Mouse (Mus musculus) thymus, adult 2 months (tissue): Measurements from ENCODE around the gene Habp2. TPM values are rescaled to one million over a fixed set of nuclear protein-coding genes. Genes with fewer than 3 reads are reported as not detected.

Source experiments
- DNase-seq: peaks from one replicate; pipeline ENCODE4 v3.0.0; 2021
- H3K27ac ChIP-seq: fragments of 200-500 bp; 2 replicates; pipeline ENCODE4 v1.5.1; 2012; ENCODE audit warnings: low read length, control low read depth; ENCODE audit not compliant: control insufficient read depth, insufficient read depth
- H3K27me3 ChIP-seq: fragments of 200-500 bp; 2 replicates; pipeline ENCODE4 v1.6.1; 2012; ENCODE audit warnings: mild to moderate bottlenecking, low read length, moderate library complexity, mixed read lengths; ENCODE audit not compliant: control insufficient read depth, insufficient read depth
- H3K36me3 ChIP-seq: fragments of 200-500 bp; 2 replicates; pipeline ENCODE4 v1.6.1; 2012; ENCODE audit warnings: mild to moderate bottlenecking, low read length, moderate library complexity; ENCODE audit not compliant: control insufficient read depth, insufficient read depth
- H3K4me1 ChIP-seq: fragments of 200-500 bp; replicated peaks from 2 replicates; pipeline ENCODE4 v1.6.1; 2012; ENCODE audit warnings: low read length; ENCODE audit not compliant: control insufficient read depth, insufficient read depth
- H3K4me3 ChIP-seq: fragments of 200-500 bp; 2 replicates; pipeline ENCODE4 v1.5.1; 2012; ENCODE audit warnings: mild to moderate bottlenecking, low read length, control low read depth, moderate library complexity; ENCODE audit not compliant: control insufficient read depth, insufficient read depth
- CTCF ChIP-seq: fragments of 200-500 bp; IDR thresholded peaks from 2 replicates; pipeline ENCODE4 v1.5.1; 2012; ENCODE audit warnings: mild to moderate bottlenecking, control low read depth, low read length, moderate library complexity, borderline replicate concordance; ENCODE audit not compliant: control insufficient read depth, poor library complexity, insufficient read depth; ENCODE audit errors: extremely low read depth
- POLR2A ChIP-seq: fragments of 200-500 bp; IDR thresholded peaks from 2 replicates; pipeline ENCODE4 v1.6.1; 2012; ENCODE audit warnings: mild to moderate bottlenecking, low read length, control low read depth, moderate library complexity; ENCODE audit not compliant: control insufficient read depth, poor library complexity, insufficient read depth; ENCODE audit errors: extremely low read depth
- WGBS: fragments of 180-500 bp; shearing (Covaris S2); methylation state at CpG from one replicate; pipeline ENCODE4 v1.1.7; 2018; 5-methylcytosine and 5-hydroxymethylcytosine counted together
- polyA plus RNA-seq: library from polyadenylated mRNA; depleted of rRNA; stranded (reverse); fragments of >200 nt; gene quantifications from 2 replicates; pipeline ENCODE4 v1.2.3, GENCODE M21; 2012; rRNA removed

Gene Habp2
- polyA plus RNA-seq, 1 experiment = 0.15 TPM

DNA sequence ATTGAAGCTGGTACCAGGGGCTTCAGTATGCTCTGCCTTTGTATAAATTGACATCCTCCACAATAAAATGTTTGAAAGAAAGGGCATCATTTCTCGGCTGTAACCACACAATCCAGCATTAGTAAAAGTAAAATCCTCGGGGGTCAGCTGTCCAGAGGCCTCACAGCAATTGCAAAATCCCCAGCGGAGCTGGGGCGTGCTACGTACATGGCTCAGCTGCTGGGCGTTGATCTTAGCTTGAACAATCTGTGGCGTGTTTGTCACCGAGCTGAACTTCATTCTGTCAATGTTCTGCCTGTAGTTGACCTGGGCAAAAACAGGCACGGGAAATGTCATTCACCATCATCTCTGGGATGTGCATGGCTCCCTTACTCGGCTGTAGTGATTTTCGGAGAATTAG lies 79.2 kb downstream of the Habp2 start:
- H3K27ac ChIP-seq = no peak overlapping the region
- WGBS = 94% methylated on average over 11 of the region's 11 CpGs
- no peak overlapping the region for H3K4me3 ChIP-seq
- TF ChIP-seq CTCF (no peak), POLR2A (no peak)
- peaks cover 26% of the 10 kb centered on the region for H3K4me1 ChIP-seq
- H3K36me3 ChIP-seq = no peaks in the 10 kb centered on the region
- no peaks in the 10 kb centered on the region for H3K27me3 ChIP-seq
- DNase-seq = no peak

DNA sequence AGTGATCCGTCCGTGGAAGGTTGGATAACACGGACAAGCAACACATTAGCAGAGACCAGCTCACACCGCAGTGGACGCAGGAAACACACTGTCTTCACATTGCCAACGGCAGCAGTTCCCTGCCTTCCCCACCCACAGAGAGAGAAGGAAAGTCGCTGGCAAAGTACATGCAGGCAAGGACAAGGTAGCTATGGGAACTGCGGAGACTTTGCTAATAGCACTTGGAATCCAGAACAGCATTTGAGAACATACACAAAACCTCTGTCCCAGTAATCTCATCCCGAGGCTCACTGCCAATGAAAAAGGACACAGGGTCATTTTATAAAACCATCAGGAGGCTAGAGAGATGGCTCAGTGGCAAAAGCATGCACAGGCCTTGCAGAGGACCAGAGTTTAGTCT lies 79.7 kb downstream of the Habp2 start:
- no peak for TF ChIP-seq CTCF
- TF ChIP-seq POLR2A = no peak
- Histone ChIP-seq H3K27me3 (no peaks in the 10 kb centered on the region), H3K4me3 (no peak overlapping the region), H3K27ac (no peak overlapping the region), H3K4me1 (peaks cover 26% of the 10 kb centered on the region), H3K36me3 (no peaks in the 10 kb centered on the region)
- DNase-seq = no peak
- 92% methylated on average over 9 of the region's 9 CpGs for WGBS

DNA sequence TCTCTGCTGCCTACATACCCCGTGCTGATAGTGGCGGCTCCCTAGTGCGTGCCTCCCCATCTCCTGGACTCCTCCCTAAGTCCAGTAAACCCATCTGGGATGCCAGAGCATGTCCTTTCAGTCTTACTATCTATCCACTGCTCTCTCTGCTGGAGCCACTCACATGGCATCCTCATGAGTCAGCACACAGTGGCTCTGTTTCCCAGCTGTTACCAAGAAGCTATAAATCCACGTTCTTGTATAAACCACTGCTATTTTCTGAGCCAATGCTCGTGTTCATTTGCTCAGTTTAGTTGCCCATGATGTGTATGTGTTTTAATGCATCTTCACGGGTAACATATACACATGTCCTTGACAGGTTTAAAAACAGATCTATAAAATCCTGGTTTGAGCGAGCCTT lies 80.8 kb downstream of the Habp2 start:
- Histone ChIP-seq H3K36me3 (no peaks in the 10 kb centered on the region), H3K27ac (no peak overlapping the region), H3K4me1 (peaks cover 26% of the 10 kb centered on the region), H3K27me3 (no peaks in the 10 kb centered on the region), H3K4me3 (no peak overlapping the region)
- DNase-seq = no peak
- TF ChIP-seq POLR2A (no peak), CTCF (no peak)
- 83% methylated on average over 7 of the region's 7 CpGs for WGBS

DNA sequence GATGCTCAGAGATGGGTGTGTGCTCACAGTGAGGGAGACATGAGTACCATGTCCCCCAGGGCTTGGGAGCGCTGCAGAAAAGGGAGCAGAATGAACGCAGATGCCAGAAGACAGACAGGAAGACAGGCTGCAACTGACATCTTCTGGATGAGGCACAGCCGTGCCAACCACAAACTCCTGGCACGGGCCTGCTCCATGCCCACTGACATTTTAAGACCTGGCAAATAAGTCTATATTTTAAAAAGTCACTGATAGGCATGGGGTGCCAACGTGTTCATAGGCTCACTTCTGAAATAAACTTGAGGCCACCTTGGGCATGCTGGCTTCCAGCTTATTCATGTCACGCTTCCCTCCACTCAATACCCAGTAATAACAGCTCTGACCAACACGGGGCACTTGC lies 82.0 kb downstream of the Habp2 start:
- Histone ChIP-seq H3K36me3 (no peaks in the 10 kb centered on the region), H3K4me3 (no peak overlapping the region), H3K27ac (no peak overlapping the region), H3K4me1 (peaks cover 22% of the 10 kb centered on the region), H3K27me3 (no peaks in the 10 kb centered on the region)
- DNase-seq = peak; percentile 39
- TF ChIP-seq POLR2A (no peak), CTCF (no peak)
- 27% methylated on average over 7 of the region's 7 CpGs for WGBS

Other genes with a start within 250 kb of the Habp2 start
- 0.47 and 4.3 TPM in 2 replicates for gene Nrap, start 102.9 kb downstream of the Habp2 start, polyA plus RNA-seq
- 19.6 and 21.3 TPM in 2 replicates for gene Casp7, start 110.0 kb downstream of the Habp2 start, polyA plus RNA-seq
- 0.98 and 1.1 TPM in 2 replicates for gene Plekhs1, start 174.5 kb downstream of the Habp2 start, polyA plus RNA-seq